Mouse (Mus musculus): ENCODE data around the gene Cfhr1. TPM values are rescaled to one million over a fixed set of nuclear protein-coding genes. Genes with fewer than 3 reads are reported as not detected.

The Cfhr1 gene
- not detected for polyA plus RNA-seq (2014; fragmentation: Illumina TruSeq; extraction: RNeasy Lipid Tissue Mini Kit (QIAGEN cat#74804); ENCODE audit: low read depth, low replicate concordance)

DNA sequence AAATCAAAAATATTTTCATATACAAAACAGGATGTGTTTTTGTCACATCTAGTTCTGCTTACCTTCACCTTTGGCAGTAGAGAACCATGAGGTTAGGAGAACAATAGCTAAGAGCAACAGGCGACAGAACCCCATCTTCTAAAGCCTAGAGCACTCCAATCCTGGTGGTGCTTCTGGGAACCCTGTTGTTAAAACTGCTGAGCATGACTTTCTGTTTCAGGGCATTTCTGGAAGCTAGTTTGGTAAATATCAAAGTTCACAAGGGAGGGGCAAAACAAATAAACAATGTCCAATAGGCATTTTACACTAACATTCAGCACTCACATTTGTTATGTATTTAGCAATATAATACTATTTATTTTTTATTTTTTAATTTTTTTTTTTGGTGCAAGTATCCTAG, at the start of gene Cfhr1:
Gene Cfhr1 (minus strand): TSS at position 249 of the 400 bp plus-strand sequence.

DNA sequence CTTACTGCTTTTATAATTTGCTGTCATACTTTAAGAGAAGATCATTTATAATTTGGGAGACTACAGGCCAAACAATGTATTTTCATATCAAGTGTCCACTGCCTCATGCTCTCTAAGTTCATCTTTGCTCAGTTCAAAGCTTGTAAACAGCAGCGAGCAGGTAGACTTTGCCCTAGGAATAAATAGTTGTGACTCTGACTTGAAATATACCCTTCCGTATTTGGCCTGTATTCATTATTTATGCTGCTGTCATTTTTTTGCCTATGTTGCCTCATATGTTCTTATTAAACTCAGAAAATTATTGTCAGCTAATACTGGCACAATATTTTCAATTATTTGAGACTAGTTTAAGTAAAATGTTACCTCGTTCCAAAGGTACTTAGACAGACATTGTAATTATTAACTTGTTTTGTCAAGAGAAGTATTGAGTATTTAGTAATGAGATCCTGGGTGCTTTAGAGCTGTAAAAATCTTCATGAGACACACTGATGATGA, 58.8 kb downstream of the Cfhr1 start, which contains the start of gene F13b:
Gene F13b (plus strand): TSS at position 445 of the 495 bp plus-strand sequence.

Other genes with a start within 250 kb of the Cfhr1 start
- 0.36 TPM for gene Crb1, start 183.2 kb downstream of the Cfhr1 start, polyA plus RNA-seq (2014; fragmentation: Illumina TruSeq; extraction: RNeasy Lipid Tissue Mini Kit (QIAGEN cat#74804); ENCODE audit: low read depth, low replicate concordance)
- gene Zbtb41, start 138.0 kb downstream of the Cfhr1 start, polyA plus RNA-seq (2014; fragmentation: Illumina TruSeq; extraction: RNeasy Lipid Tissue Mini Kit (QIAGEN cat#74804); ENCODE audit: low read depth, low replicate concordance), result 63.9 TPM
- 0.24 TPM for gene Aspm, start 105.5 kb downstream of the Cfhr1 start, polyA plus RNA-seq (2014; fragmentation: Illumina TruSeq; extraction: RNeasy Lipid Tissue Mini Kit (QIAGEN cat#74804); ENCODE audit: low read depth, low replicate concordance)
- 331 TPM for gene F13b, start 58.6 kb downstream of the Cfhr1 start, polyA plus RNA-seq (2014; fragmentation: Illumina TruSeq; extraction: RNeasy Lipid Tissue Mini Kit (QIAGEN cat#74804); ENCODE audit: low read depth, low replicate concordance)
- gene Gm4788, start 221.0 kb upstream of the Cfhr1 start, polyA plus RNA-seq (2014; fragmentation: Illumina TruSeq; extraction: RNeasy Lipid Tissue Mini Kit (QIAGEN cat#74804); ENCODE audit: low read depth, low replicate concordance), result not detected

Data from kidney, adult 10 weeks (tissue).